Mouse (Mus musculus): ENCODE measurements around the gene Kif3c. TPM values are rescaled to one million over a fixed set of nuclear protein-coding genes. Genes with fewer than 3 reads are reported as not detected.
A peak's percentile ranks its signal among the peaks of the same experiment; 100 is the strongest.

Gene Kif3c
- total RNA-seq, 2 experiments from 2014 or later: 8.1 to 9.5 TPM

DNA sequence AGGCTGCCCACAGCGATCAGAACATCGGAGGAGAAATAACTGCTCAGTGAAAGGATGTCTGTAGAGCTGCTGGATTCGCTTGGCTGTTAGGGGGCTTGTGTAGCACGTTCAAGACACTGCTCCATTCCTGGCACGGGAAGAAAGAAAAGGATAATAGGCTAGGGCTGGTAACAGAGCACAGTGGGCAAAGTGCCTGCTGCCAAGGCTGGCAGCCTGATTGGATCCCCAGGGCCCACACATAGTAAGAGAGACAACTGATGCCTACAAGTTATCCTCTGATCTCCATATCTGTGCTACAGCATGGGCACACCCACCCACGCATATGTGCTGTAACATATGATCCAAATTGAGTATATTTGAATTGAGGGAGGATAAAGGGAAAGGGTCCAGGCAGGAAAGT is 41.7 kb downstream of the Kif3c start:
- intact Hi-C loops (cut with DNase I; ENCODE audit: low total_unique reads): no loop called here
- DNase-seq: no peak

DNA sequence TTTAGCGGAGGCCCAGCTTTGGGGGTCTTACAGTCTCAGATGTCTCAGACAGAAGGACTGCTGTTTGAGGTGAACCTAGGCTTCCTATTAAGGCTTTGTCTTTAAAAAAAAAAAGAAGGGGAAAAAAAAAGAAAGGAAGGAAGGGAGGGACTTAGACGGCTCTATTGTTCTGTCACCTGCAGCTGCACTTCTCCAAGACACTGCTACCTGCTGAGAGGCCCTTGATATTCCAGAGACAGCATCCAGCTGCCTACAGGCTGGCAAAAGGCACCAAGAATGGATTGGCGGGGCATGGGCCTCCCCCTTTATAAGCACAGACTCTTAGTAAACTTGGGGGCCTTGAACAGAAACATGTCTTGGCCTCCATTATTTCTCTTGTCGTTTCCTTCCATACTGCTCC is 50.0 kb downstream of the Kif3c start:
- intact Hi-C loops (cut with DNase I; ENCODE audit: low total_unique reads): no loop called here
- no peak for DNase-seq

DNA sequence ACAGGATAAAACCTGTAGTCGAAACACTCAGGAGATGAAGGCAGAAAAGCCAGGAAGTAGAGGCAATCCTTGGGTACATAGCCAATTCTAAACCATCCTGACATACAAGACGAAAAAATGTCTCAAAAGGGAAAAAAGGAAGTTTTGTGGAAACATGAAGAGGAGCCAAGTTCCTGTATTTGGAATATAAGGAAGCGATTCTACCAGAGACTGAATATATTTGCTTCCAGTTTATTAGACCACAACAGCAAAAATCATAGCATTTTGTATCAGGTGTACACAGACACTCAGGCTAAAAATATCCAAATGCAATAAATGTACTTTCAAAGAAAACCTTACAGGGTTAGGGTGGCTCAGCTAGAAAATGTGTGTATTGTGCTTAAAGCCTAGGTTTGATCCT is 53.8 kb downstream of the Kif3c start:
- intact Hi-C loops (cut with DNase I; ENCODE audit: low total_unique reads): no loop called here
- no peak for DNase-seq

DNA sequence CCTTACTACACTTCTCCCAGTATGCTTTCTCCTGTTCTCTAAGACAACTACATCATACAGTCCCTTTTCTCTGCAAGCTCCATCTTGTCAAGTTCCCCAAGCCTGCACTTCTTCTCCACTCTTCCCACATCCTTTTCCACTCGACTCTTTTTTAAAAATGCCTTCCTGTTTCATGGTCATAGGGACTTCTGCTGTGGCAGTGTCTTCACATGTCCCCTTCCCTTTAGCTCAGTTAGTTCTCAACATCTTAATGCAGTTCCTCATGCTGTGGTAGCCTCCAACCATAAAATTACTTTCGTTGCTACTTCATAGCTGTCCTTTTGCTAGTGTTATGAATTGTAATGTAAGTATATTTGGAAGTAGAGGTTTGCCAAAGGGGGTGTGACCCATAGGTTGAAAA is 55.6 kb downstream of the Kif3c start:
- no peak for DNase-seq
- intact Hi-C loops (cut with DNase I; ENCODE audit: low total_unique reads): no loop called here

DNA sequence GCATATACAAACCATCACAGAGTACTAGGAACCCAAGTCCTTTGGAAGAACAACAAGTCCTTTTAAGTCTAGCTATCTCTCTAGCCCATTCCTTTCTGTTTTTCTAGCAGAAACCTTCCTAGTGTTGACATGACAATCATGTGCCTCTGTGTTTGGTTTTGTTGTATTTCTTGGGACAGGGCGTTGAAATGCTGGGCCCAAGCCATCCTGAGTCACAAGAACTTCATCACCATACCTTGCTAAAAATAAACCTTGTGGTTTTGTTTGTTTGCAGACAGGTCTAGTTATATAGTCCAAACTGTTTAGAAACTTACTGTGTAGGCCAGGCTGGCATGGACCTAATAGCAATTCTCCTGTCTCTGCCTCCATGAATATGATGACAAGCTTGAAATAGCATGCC is 57.9 kb downstream of the Kif3c start:
- no peak for DNase-seq
- intact Hi-C loops (cut with DNase I; ENCODE audit: low total_unique reads): no loop called here

DNA sequence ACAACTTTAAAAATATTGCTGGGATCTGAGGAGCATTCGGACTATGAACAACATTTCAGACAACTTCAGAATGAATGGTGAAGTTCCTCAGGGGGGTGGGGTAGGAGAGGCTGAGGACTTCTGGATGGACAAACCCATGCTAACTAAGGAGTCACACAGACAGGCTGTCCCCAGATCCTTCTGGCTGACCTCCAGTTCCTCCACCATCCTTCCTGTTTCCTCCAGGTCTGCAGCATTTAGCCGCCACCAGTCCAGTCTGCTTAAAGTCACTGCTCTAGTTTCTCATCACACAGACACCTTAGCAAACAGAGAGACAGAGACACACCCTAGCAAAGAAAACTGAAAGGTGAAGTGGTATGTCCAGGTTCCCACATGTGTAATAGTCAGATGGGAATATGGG is 59.2 kb downstream of the Kif3c start:
- DNase-seq: no peak

DNA sequence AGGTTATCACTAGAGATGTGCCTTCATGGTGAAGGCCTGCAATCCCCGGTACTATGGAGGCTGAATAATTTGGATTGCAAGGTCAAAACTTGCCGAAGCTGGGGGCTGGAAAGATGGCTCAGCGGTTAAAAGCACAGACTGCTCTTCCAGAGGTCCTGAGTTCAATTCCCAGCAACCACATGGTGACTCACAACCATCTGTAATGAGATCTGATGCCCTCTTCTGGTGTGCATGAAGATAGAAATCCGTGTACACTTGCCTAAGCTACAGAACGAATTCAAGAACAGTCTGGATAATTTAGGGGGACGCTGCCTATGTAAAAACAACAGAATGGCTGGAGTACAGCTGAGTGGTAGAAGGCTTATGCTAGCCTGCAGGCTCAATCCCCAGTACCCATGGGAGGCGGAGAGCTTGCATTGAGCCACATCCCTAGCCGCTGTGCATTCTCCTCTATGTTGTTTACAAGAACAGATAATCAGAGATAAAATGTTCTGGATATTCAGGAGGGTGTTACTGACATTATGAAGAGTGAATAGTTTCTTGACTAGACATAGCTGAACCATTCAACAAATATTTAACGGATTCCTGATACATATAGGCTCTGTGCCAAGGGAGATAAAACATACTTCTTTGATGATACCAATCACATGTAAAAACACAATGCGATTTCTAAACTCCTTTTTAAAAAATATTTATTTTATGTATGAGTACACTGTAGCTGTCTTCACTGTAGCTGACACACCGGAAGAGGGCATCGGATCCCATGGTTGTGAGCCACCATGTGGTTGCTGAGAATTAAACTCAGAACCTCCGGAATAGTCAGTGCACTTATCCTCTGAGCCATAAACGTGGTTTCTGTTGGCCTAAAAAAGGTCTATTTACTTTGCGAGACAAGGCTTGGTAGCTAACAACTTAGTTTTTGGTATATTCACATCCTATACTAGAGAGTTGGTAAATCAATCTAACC is 60.7 kb downstream of the Kif3c start:
- no peak for DNase-seq
- intact Hi-C loops (cut with DNase I; ENCODE audit: low total_unique reads): no loop called here

More for the DNA sequence above, 59.2 kb downstream of the Kif3c start:
- intact Hi-C loops (cut with DNase I; ENCODE audit: low total_unique reads): no loop called here

DNA sequence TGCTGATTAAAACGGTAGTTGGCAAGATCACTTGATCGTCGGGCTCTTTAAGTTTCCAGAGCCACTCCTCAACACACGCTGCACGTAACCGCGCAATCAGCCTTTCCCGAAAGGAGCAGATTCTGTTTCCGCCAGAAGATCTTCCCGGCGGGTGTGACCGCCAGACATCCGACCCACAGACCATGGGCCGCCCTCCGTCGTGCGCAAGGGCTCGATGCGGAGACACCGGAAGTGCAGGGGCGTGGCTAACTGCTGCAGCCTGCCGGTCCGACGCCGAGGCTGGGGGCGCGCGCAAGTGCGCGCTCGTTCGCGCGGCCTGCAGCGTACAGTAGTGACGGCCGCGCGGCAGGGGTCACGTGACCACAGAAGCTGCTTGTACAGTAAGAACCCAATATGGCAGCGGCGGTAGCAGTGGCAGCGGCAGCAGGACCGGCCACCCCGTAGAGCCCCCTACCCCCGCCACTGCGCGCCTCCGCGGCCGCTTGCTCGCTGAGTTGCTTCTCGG is 61.6 kb downstream of the Kif3c start, which contains the start of gene Asxl2:
Gene Asxl2 (plus strand): TSS at position 328 of the 505 bp plus-strand sequence.
- intact Hi-C loops (cut with DNase I; ENCODE audit: low total_unique reads): no loop called here
- DNase-seq: peak; percentile 100

DNA sequence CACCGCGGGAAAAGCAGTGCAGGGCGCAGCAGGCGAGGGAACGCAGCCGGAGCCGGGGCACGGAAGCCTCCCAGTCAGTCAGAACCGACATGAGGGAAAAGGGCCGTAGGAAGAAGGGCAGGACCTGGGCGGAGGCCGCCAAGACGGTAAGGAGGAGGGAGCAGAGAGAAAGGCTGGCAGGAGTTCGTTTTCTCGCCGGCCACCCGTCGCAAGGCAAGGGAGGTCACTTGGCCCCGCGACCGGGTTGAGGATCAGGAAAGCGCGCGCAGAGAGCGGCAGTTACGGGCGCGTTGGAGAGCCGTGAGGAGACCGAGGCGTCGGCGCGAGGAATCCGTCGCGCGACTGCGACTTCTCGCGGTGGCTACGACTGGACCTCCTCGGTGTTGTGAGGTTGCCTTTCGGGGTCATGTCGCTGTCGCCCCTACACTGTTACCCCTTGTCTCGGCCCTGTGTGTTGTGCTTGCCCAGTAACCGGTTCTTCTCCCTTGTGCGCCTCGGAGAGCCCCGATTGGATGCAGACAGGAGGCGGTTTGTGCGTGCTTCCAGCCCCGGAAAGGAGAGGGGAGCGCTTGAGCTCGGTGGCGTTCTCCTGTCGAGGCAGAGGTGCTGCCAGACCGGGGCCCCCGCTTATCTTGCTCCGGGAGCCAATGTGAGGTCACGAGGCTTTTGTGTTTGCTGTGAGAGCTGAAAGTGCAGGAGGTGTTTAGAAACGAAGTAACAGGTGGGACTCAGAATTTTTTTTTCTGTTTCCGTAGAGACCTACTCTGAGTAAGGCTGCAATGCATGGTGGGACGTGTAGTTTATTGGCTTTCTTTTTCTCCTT is 62.3 kb downstream of the Kif3c start:
- peak; percentile 66 for DNase-seq
- intact Hi-C loops (cut with DNase I; ENCODE audit: low total_unique reads): no loop called here

DNA sequence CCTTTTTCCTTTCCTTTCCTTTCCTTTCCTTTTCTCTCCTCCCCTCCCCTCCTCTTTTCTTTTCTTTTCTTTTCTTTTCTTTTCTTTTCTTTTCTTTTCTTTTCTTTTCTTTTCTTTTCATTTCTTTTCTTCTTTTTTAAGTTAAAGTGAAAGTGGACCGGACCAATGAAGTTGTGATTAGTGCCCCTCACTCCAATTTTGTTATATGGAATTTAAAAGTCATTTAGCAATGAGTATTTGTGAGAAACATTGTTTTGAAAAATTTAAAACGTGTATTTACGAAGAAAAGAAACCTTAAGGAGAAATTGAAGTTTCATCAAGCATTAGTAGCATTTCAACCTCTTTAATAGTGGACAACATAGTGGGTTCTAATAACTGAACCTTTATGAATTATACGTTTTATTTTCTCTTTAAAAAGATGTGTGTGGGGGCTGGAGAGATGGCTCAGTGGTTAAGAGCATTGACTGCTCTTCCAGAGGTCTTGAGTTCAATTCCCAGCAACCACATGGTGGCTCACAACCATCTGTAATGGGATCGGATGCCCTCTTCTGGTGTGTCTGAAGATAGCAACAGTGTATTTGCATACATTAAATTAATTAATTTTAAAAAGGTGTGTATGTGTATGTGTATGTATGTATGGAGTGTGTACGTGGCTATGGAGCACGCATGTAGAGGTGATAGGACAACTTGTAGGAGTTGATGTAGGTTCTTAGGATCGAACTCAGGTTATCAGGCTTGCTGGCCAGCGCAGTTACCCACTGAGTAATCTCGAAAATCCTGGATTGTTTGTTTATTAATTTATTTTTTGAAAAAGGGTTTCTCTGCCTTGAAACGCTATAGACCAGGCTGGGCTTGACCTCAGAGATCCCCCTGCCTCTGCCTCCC is 63.2 kb downstream of the Kif3c start:
- DNase-seq: no peak
- intact Hi-C loops (cut with DNase I; ENCODE audit: low total_unique reads): no loop called here

DNA sequence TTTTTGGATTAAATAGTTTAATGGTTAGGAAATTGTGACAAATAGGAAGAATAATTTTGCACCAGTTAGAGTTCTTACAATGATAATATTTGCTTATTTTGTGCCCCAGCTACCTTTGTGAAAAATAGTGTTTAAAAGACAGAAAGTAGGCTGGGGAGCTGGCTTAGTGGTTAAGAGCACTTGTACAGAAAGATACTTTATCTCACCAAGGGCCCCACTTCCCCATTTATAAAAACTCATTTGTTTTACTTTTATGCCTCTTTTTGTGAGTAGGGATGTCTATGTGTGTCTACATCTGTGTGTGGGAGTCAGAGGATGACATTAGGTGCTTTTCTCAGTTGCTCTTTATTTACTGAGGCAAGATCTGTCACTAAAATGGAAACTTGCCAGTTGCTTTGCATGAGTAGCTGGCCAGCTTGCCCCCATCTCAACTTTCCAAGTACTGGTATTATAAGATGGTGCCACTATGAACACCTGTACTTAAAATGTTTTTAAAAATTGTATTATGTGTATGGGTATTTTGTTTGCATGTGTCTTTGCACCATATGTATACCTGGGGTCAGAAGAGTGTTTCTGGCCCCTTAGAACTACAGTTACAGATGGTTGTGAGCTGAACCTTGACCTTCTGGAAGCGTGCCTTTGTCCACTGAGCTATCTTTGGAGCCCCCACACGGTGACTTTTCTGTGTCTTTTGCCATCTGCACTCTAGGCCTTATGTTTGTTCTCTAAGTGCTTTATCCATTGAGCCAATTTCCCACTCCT is 64.9 kb downstream of the Kif3c start:
- intact Hi-C loops (cut with DNase I; ENCODE audit: low total_unique reads): no loop called here

DNA sequence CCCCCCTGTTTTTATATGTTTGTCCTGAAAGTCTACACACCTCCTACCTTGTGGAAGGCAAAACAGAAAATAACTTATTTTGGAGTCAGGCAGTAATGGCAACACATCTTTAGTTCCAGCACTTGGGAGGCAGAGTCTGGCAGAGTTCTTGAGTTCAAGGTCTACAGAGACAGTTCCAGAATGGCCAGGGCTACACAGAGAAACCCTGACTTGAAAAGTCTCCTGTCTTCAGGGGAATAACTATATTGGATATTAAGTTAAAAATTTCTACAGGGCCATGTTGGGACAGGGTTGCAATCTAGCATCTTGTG is 65.5 kb downstream of the Kif3c start:
- no peak for DNase-seq
- intact Hi-C loops (cut with DNase I; ENCODE audit: low total_unique reads): no loop called here

More for the DNA sequence above, 64.9 kb downstream of the Kif3c start:
- no peak for DNase-seq

DNA sequence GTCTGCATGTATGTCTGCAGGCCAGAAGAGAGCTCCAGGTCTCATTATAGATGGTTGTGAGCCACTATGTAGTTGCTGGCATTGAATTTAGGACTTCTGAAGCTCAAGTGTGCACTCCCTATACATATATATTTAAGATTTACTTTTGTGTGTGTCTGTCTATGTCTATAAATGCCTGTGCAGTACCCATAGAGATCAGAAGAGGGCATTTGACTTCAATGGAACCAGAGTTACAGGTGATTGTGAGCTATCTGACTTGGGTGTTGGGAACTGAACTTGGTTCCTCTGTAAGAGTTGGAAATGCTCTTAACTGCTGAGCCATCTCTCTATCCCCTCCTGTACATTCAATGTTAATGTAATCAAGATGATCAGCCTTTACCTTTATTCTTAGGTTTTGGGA is 66.1 kb downstream of the Kif3c start:
- no peak for DNase-seq
- intact Hi-C loops (cut with DNase I; ENCODE audit: low total_unique reads): no loop called here

DNA sequence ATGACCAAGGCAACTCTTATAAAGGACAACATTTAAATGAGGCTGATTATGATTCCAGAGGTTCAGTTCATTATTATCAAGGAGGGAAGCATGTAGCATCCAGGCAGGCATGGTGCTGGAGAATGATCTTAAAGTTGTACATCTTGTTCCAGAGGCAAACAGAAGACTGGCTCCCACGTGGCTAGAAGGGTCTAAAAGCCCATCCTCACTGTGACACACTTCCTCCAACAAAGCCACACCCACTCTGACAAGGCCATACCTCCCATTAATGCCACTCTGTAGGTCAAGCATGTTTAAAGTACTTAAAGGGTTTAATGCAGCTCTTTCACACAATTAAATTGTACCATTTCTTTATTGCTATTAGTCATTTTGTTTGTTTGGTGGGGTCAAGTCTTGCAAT is 68.8 kb downstream of the Kif3c start:
- intact Hi-C loops (cut with DNase I; ENCODE audit: low total_unique reads): no loop called here
- DNase-seq: no peak

DNA sequence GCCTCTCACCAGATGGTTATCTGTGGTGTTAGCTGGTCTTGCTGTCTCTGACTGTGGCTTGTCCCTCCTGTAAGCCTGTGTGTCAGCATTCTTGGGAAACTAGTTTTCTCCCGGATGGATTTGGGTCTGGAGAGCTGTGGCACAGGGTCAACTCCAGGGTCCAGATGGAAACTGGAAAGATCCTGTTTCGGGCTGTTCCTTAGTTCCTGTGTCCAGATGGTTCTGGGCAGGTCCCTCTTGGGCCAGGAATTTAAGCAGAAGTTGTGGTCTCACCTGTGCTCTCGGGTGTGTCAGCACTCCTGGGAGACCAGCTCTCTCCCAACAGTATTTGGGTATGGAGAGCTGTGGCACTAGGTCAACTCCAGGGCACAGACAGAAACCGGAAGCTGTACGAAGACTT is 71.5 kb downstream of the Kif3c start:
- intact Hi-C loops (cut with DNase I; ENCODE audit: low total_unique reads): no loop called here
- DNase-seq: no peak

DNA sequence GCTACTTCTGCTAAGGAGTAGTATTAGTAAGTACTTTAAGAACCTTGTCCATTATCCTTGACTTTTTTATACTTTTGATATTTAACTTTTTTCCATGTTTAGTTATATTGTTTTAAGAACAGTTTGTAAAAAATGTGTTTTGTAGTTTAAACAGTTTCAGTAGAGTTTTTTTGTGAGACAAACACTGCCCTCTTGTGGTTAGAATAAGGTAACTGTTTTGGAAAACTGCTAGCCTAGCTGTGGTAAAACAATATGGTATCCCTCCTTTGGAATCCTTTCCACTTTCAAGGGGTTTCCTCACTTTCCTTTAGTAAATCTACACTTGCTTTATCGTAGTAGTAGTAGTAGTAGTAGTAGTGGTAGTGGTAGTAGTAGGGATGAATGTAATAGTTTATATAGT is 72.9 kb downstream of the Kif3c start:
- intact Hi-C loops (cut with DNase I; ENCODE audit: low total_unique reads): no loop called here

DNA sequence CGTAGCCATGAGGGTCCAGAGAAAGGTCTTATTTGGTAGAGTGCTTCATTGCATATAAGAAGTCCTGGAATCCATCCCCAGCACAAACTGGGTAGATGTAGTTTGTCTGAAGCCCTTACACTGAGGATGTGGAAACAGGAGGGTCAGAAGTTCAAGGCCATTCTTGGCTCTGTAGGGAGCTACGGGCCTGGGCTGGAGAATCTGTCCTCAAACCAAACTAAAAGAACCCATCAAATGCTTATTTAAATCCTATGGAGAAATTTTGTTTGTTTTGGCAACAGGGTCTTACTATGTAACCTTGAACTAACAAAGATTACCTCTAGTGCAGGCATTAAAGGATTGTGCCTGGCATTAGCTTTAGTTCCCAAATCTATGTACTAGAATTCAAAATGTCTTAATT is 76.0 kb downstream of the Kif3c start:
- no peak for DNase-seq
- intact Hi-C loops (cut with DNase I; ENCODE audit: low total_unique reads): no loop called here

More for the DNA sequence above, 72.9 kb downstream of the Kif3c start:
- DNase-seq: no peak

DNA sequence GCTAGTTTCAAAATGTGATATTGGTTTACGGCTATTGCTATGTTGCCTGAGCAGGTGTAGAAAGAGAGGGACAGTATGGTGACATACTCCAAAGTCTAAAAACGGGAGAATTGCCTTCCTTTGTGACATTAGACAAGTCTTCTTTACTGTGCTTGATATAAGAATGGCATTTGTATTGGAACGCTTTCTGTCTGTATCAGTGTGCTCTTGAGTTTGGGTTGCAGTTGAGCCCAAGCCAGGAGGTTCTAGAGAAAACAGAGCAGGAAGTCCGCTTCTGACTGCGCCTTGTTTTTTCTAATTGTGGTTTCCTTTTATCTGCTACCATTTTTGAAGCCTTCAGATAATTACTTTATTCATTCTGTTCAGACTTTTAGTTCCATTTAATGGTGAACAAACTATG is 76.4 kb downstream of the Kif3c start:
- intact Hi-C loops (cut with DNase I; ENCODE audit: low total_unique reads): no loop called here
- DNase-seq: no peak

DNA sequence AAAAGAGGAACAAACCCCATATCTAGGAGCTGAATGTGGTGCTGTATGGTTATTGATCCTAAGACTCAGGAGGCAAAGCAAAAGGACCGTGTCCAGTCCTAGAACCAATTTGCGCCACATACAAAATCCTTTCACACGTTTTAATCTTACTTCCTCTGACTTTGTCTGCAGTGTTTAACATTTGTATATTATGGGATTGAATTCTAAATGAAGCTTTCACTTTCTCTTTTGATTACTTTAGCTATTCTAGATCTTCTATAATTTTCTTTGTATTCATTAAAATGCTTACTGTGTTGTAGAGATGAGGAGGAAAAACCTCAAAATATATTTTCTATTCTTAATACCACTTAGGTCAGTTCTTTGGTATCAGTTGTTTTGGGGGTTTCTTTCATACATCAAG is 88.6 kb downstream of the Kif3c start:
- DNase-seq: no peak
- intact Hi-C loops (cut with DNase I; ENCODE audit: low total_unique reads): no loop called here

Measured in gastrocnemius, postnatal 14 days (tissue).